Mouse (Mus musculus) heart, embryonic 12.5 days (tissue): ENCODE data around the gene Ifnar2. TPM values are rescaled to one million over a fixed set of nuclear protein-coding genes. Genes with fewer than 3 reads are reported as not detected.

Experiments
- ATAC-seq: fragments of 200-750 bp; cut with Nextera tagmentation; 2 replicates; pipeline ENCODE4 v1.8.0; 2017; ENCODE audit warnings: moderate TSS enrichment, moderate library complexity; ENCODE audit not compliant: insufficient number of reproducible peaks, low FRiP score
- H3K27ac ChIP-seq: fragments of 300-500 bp; sonication (generic); 2 replicates; pipeline ENCODE4 v1.5.1; 2016; ENCODE audit warnings: mild to moderate bottlenecking, moderate library complexity; ENCODE audit not compliant: poor library complexity, severe bottlenecking
- H3K27me3 ChIP-seq: fragments of 300-500 bp; sonication (generic); replicated peaks from 2 replicates; pipeline ENCODE4 v1.6.1; 2016; ENCODE audit warnings: mild to moderate bottlenecking, moderate library complexity
- H3K36me3 ChIP-seq: fragments of 300-500 bp; sonication (generic); 2 replicates; pipeline ENCODE4 v1.6.1; 2016; ENCODE audit warnings: mild to moderate bottlenecking, moderate library complexity
- H3K4me1 ChIP-seq: fragments of 300-500 bp; sonication (generic); replicated peaks from 2 replicates; pipeline ENCODE4 v1.6.1; 2016; ENCODE audit warnings: mild to moderate bottlenecking
- H3K4me2 ChIP-seq: fragments of 300-500 bp; sonication (generic); 2 replicates; pipeline ENCODE4 v1.6.1; 2016; ENCODE audit warnings: mild to moderate bottlenecking, moderate library complexity
- H3K4me3 ChIP-seq: fragments of 300-500 bp; sonication (generic); 2 replicates; pipeline ENCODE4 v1.5.1; 2016; ENCODE audit warnings: mild to moderate bottlenecking
- H3K9ac ChIP-seq: fragments of 300-500 bp; sonication (generic); 2 replicates; pipeline ENCODE4 v1.6.1; 2016; ENCODE audit warnings: mild to moderate bottlenecking, moderate library complexity
- H3K9me3 ChIP-seq: fragments of 300-500 bp; sonication (generic); replicated peaks from 2 replicates; pipeline ENCODE4 v1.6.1; 2016; ENCODE audit warnings: mild to moderate bottlenecking, moderate library complexity
- WGBS: fragments of 180-500 bp; shearing (Covaris S2); methylation state at CpG from one replicate; pipeline ENCODE4 v1.1.7; 2016; 5-methylcytosine and 5-hydroxymethylcytosine counted together
- polyA plus RNA-seq: library from polyadenylated mRNA; unstranded; fragments of >200 nt; fragmentation: Nextera tagmentation; extraction: Ambion mirVana; gene quantifications from 2 replicates; pipeline ENCODE4 v1.2.1, GENCODE M21; 2016

Ifnar2 gene
- polyA plus RNA-seq, 1 experiment from 2014 or later = 51.3 TPM

- Histone ChIP-seq H3K36me3 (peaks cover 37% of the 10 kb centered on the region), H3K9me3 (no peaks in the 10 kb centered on the region), H3K4me1 (peaks cover 36% of the 10 kb centered on the region), H3K4me3 (peak overlapping the region; percentile 73), H3K9ac (peak overlapping the region; percentile 88), H3K27ac (peak overlapping the region; percentile 82), H3K27me3 (no peaks in the 10 kb centered on the region), H3K4me2 (peak overlapping the region; percentile 83)
- WGBS = 1% methylated on average over 13 of the region's 13 CpGs
- peak; percentile 59 for ATAC-seq
Observed at GRCm38 (mm10) chr16:91406585-91407220, 34.1 kb downstream of the Ifnar2 start.

GRCm38 (mm10) chr16:91413102-91413844, 40.7 kb downstream of the Ifnar2 start:
- no peak overlapping the region for H3K4me3 ChIP-seq
- H3K4me1 ChIP-seq = peaks cover 37% of the 10 kb centered on the region
- H3K36me3 ChIP-seq = peaks cover 60% of the 10 kb centered on the region
- H3K9me3 ChIP-seq = no peaks in the 10 kb centered on the region
- H3K9ac ChIP-seq = no peak overlapping the region
- WGBS = 58% methylated on average over 12 of the region's 12 CpGs
- H3K4me2 ChIP-seq = no peak overlapping the region
- no peaks in the 10 kb centered on the region for H3K27me3 ChIP-seq
- H3K27ac ChIP-seq = no peak overlapping the region
- ATAC-seq = no peak

GRCm38 (mm10) chr16:91415391-91416189, 43.0 kb downstream of the Ifnar2 start:
- Histone ChIP-seq H3K4me1 (peaks cover 20% of the 10 kb centered on the region), H3K36me3 (peaks cover 67% of the 10 kb centered on the region), H3K27ac (no peak overlapping the region), H3K27me3 (no peaks in the 10 kb centered on the region), H3K4me2 (no peak overlapping the region), H3K4me3 (no peak overlapping the region), H3K9me3 (no peaks in the 10 kb centered on the region), H3K9ac (no peak overlapping the region)
- WGBS = 79% methylated on average over 9 of the region's 9 CpGs
- no peak for ATAC-seq

GRCm38 (mm10) chr16:91416357-91416756, 43.8 kb downstream of the Ifnar2 start:
- H3K27ac ChIP-seq = peak overlapping the region; percentile 89
- ATAC-seq = no peak
- H3K36me3 ChIP-seq = peaks cover 74% of the 10 kb centered on the region
- H3K27me3 ChIP-seq = no peaks in the 10 kb centered on the region
- no peak overlapping the region for H3K9ac ChIP-seq
- peaks cover 19% of the 10 kb centered on the region for H3K4me1 ChIP-seq
- no peak overlapping the region for H3K4me3 ChIP-seq
- peak overlapping the region; percentile 49; the same call in 1 of the 2 replicates for H3K4me2 ChIP-seq
- 95% methylated on average over 6 of the region's 6 CpGs for WGBS
- H3K9me3 ChIP-seq = no peaks in the 10 kb centered on the region

- 0 out of 2 replicates have a peak overlapping the region, but pooled peaks have one; percentile 25 for H3K9ac ChIP-seq
- no peak overlapping the region for H3K4me3 ChIP-seq
- H3K27ac ChIP-seq = peak overlapping the region; percentile 89
- peak; percentile 46; the same call in 1 of the 2 replicates for ATAC-seq
- 34% methylated on average over 7 of the region's 7 CpGs for WGBS
- no peaks in the 10 kb centered on the region for H3K27me3 ChIP-seq
- peaks cover 19% of the 10 kb centered on the region for H3K4me1 ChIP-seq
- H3K36me3 ChIP-seq = peaks cover 76% of the 10 kb centered on the region
- peak overlapping the region; percentile 49; the same call in 1 of the 2 replicates for H3K4me2 ChIP-seq
- H3K9me3 ChIP-seq = no peaks in the 10 kb centered on the region
Observed at GRCm38 (mm10) chr16:91416938-91417337, 44.4 kb downstream of the Ifnar2 start.

GRCm38 (mm10) chr16:91418531-91418930, 45.9 kb downstream of the Ifnar2 start:
- H3K9ac ChIP-seq = no peak overlapping the region
- H3K9me3 ChIP-seq = no peaks in the 10 kb centered on the region
- no peak for ATAC-seq
- no peaks in the 10 kb centered on the region for H3K27me3 ChIP-seq
- 81% methylated on average over 5 of the region's 5 CpGs for WGBS
- H3K4me2 ChIP-seq = no peak overlapping the region
- H3K36me3 ChIP-seq = peaks cover 74% of the 10 kb centered on the region
- peaks cover 17% of the 10 kb centered on the region for H3K4me1 ChIP-seq
- no peak overlapping the region for H3K4me3 ChIP-seq
- H3K27ac ChIP-seq = no peak overlapping the region

- 91% methylated on average over 6 of the region's 6 CpGs for WGBS
- H3K4me1 ChIP-seq = 0 out of 2 replicates have a peak, but pooled peaks cover 4% of the 10 kb centered on the region
- H3K4me2 ChIP-seq = no peak overlapping the region
- H3K36me3 ChIP-seq = peaks cover 60% of the 10 kb centered on the region
- H3K27ac ChIP-seq = no peak overlapping the region
- ATAC-seq = no peak
- H3K9me3 ChIP-seq = peaks cover 10% of the 10 kb centered on the region; the same call in 1 of the 2 replicates
- H3K4me3 ChIP-seq = no peak overlapping the region
- H3K27me3 ChIP-seq = no peaks in the 10 kb centered on the region
- no peak overlapping the region for H3K9ac ChIP-seq
Observed at GRCm38 (mm10) chr16:91425816-91426215, 53.2 kb downstream of the Ifnar2 start.

- Histone ChIP-seq H3K36me3 (peaks cover 52% of the 10 kb centered on the region), H3K27ac (no peak overlapping the region), H3K4me3 (no peak overlapping the region), H3K27me3 (no peaks in the 10 kb centered on the region), H3K4me1 (peaks cover 4% of the 10 kb centered on the region; the same call in 1 of the 2 replicates), H3K9ac (no peak overlapping the region), H3K4me2 (no peak overlapping the region), H3K9me3 (peaks cover 10% of the 10 kb centered on the region; the same call in 1 of the 2 replicates)
- ATAC-seq = no peak
- 80% methylated on average over 4 of the region's 4 CpGs for WGBS
Observed at GRCm38 (mm10) chr16:91426586-91426985, 54.0 kb downstream of the Ifnar2 start.

- Histone ChIP-seq H3K4me2 (no peak overlapping the region), H3K27me3 (no peaks in the 10 kb centered on the region), H3K36me3 (peaks cover 45% of the 10 kb centered on the region), H3K4me3 (no peak overlapping the region), H3K4me1 (peaks cover 4% of the 10 kb centered on the region; the same call in 1 of the 2 replicates), H3K9me3 (peaks cover 10% of the 10 kb centered on the region; the same call in 1 of the 2 replicates), H3K9ac (no peak overlapping the region), H3K27ac (no peak overlapping the region)
- ATAC-seq = no peak
- 65% methylated on average over 5 of the region's 5 CpGs for WGBS
Observed at GRCm38 (mm10) chr16:91427461-91427860, 54.9 kb downstream of the Ifnar2 start.

- 64% methylated on average over 8 of the region's 8 CpGs for WGBS
- Histone ChIP-seq H3K27me3 (no peaks in the 10 kb centered on the region), H3K9me3 (peaks cover 10% of the 10 kb centered on the region; the same call in 1 of the 2 replicates), H3K36me3 (peaks cover 36% of the 10 kb centered on the region), H3K4me2 (no peak overlapping the region), H3K4me3 (no peak overlapping the region), H3K9ac (no peak overlapping the region), H3K4me1 (peaks cover 5% of the 10 kb centered on the region; the same call in 1 of the 2 replicates), H3K27ac (no peak overlapping the region)
- ATAC-seq = no peak
Observed at GRCm38 (mm10) chr16:91428259-91428865, 55.8 kb downstream of the Ifnar2 start.
